Mouse (Mus musculus): ENCODE results near the gene Prrt2.

Gene Prrt2

GRCm38 (mm10) chr7:126999568-126999967 is 21.4 kb downstream of the Prrt2 start:
- DNase-seq (ENCODE audit: low spot score): no peak

GRCm38 (mm10) chr7:126996449-126996848 is 24.6 kb downstream of the Prrt2 start:
- no peak for DNase-seq (ENCODE audit: low spot score)

GRCm38 (mm10) chr7:126988816-126989215 is 32.2 kb downstream of the Prrt2 start:
- DNase-seq (ENCODE audit: low spot score): no peak

GRCm38 (mm10) chr7:126986319-126986718 is 34.7 kb downstream of the Prrt2 start:
- DNase-seq (ENCODE audit: low spot score): peak; percentile 24

- DNase-seq (ENCODE audit: low spot score): no peak
These were observed 36.2 kb downstream of the Prrt2 start for GRCm38 (mm10) chr7:126984667-126985444.

GRCm38 (mm10) chr7:126983113-126983512 is 37.9 kb downstream of the Prrt2 start:
- DNase-seq (ENCODE audit: low spot score): no peak

- no peak for DNase-seq (ENCODE audit: low spot score)
These were observed 39.0 kb downstream of the Prrt2 start for GRCm38 (mm10) chr7:126982054-126982453.

GRCm38 (mm10) chr7:126981601-126982000 is 39.4 kb downstream of the Prrt2 start:
- no peak for DNase-seq (ENCODE audit: low spot score)

GRCm38 (mm10) chr7:126978841-126979240 is 42.2 kb downstream of the Prrt2 start:
- DNase-seq (ENCODE audit: low spot score): no peak

- no peak for DNase-seq (ENCODE audit: low spot score)
These were observed 44.0 kb downstream of the Prrt2 start for GRCm38 (mm10) chr7:126976878-126977459.

GRCm38 (mm10) chr7:126975950-126976866 is 44.8 kb downstream of the Prrt2 start, which contains the start of gene Cdiptos:
Cdiptos (minus strand) TSS chr7:126976098.
- peak; percentile 98 for DNase-seq (ENCODE audit: low spot score)

GRCm38 (mm10) chr7:126975893-126975949 is 45.3 kb downstream of the Prrt2 start, which contains the start of gene Cdipt:
Cdipt (plus strand) TSS chr7:126975914.
- DNase-seq (ENCODE audit: low spot score): no peak

- no peak for DNase-seq (ENCODE audit: low spot score)
These were observed 45.5 kb downstream of the Prrt2 start for GRCm38 (mm10) chr7:126975493-126975892.
